Mouse (Mus musculus) kidney, adult 2 months (tissue): ENCODE measurements around the gene Phf20.

Source experiments
- CTCF ChIP-seq: fragments of 200-500 bp; conservative IDR thresholded peaks from 2 replicates; pipeline ENCODE4 v1.5.1; 2011; ENCODE audit warnings: low read depth, mild to moderate bottlenecking, control low read depth, low read length, moderate library complexity, mixed read lengths; ENCODE audit not compliant: insufficient read depth, insufficient read length
- POLR2A ChIP-seq: fragments of 200-500 bp; IDR thresholded peaks from one replicate; pipeline ENCODE4 v1.6.1; 2011; ENCODE audit warnings: low read depth, low read length, control low read depth

DNA sequence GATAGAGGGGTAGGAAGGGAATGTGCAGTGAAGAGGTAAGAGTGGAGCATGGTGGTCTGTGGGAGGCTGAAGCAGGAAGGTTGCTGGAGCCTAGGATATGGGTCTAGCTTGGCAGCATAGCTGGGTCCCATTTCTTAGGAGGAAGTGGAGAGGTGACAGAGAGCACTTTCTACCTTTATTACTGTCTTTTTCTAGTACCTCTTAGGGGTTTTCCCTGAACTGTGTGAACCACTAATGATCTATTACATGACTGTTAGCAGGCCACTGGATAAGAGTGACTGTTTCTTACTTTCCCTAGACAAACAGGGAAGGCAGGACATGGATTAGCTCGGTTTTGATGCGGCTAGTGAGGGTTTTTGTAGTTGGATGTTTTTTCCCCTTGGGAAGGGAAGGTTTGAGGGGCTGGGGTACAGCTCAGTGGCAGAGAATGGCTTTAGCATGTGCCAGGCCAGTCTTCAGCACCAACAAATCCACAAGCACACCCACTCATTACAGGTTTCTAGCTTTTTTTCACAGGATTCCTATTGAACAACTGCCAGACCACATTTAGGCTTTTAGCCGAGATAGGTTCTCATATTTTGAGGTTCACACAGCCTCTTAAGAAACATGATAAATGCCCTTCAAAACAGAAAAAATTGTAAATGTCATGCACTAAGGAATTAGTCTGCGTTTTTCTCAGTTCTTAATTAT is 67.1 kb downstream of the Phf20 start:
- no peak for TF ChIP-seq POLR2A
- TF ChIP-seq CTCF: no peak
